Mouse (Mus musculus) embryo, embryonic 9.5 days (tissue): ENCODE results near the gene 1700017B05Rik.

Experiments used
- DNase-seq: peaks from one replicate; pipeline ENCODE4 v3.0.0-alpha.2; 2017; ENCODE audit errors: extremely low spot score

The 1700017B05Rik gene

DNA sequence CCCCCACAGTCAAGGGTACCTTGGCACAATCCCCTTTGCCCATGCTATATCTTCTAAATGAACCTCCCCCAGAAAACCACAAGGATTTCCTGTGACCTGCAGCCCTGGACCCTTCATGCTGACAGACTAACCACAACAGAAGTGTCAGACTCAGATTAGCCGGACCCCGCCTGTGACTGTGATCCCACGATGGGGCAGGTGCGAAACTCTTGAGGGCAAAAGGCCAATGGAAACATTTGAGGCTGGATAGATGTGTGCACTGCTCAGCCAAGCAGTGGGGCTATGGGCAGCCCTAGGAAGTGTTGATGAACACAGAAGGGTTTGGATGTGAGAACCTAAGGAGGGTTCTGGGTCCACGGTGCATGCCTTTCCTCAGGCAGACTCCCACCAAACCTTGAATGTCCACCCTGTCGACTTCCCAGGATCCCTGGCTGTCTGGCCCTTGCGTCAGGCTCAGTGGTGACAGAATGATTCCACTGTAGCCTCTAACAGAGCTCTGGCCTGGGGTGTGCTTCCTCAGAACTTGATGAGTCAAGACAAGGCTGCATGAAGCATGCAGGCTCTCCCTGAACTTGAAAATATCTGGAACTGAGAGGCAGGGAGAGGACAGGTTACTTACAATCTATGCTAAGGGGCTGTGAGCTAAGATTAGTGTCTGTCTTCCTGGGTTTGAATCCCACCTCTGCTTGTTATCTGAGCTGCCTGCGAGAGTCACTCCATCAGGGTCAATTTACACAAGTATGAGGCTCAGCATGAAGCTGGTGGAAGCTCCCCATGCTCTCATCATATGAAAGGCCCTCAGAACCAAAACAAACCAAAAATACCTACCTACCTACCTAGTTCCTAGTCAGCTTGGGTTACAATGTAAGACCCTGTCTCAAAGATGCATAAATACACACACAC, 10.7 kb upstream of the 1700017B05Rik start:
- DNase-seq: no peak

DNA sequence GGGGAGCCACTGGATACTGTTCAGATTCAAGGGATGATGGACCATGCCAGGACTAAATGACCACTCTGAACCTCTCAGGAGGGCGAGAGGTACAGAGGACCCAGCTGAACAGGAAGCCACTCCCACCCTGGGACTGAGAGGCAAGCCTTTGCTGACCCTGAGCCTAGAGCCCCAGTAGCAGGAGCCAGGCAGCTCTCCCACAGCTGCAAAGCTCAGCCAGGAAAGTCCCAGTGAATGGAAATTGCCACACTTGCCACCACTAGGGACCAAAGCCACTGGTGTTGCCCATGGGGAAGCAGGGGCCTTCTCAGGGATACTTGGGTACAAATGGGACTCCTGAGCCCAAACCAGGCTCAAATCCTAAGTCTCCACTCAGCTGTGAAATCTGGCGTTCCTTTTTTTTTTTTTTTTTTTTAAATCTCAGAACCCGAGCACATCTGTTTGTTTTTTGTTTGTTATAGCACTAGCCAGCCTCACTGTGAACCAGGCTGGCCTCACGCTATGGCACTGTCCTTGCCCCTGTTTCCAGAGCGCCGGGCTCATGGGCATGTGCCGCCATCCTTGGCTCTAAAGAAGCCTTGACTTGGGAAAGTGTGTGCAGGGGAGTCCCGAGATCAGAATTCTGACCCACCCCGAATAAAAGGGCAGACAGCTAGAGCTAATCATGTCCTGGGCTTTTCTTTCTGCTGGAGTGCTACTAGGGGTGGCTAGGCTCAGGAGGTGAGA, 9.6 kb upstream of the 1700017B05Rik start:
- no peak for DNase-seq

- no peak for DNase-seq
Measured at GRCm38 (mm10) chr9:57271081-57271480, 8.7 kb upstream of the 1700017B05Rik start.

DNA sequence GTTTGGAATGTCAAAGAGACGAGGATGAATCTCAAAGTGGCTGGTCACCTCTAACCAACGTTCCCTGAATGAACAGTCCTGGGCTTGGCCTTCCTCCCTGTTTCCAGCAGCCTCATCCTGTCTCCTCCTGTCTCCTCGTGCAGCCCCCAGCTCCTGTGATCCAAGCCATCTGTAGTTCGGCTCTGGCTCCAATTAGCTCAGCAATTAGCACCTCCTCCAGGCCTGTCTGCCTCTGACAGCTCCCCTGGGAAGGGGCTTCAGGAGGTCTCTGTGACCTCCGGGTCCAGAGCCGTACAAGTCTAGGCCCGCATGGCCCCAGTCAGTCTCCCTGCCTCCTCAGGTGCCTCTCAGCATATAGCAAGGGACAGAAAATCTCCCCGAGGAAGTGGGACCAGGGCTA, 8.0 kb upstream of the 1700017B05Rik start:
- DNase-seq: peak; percentile 48

GRCm38 (mm10) chr9:57269384-57269783, 7.0 kb upstream of the 1700017B05Rik start:
- DNase-seq: no peak

GRCm38 (mm10) chr9:57268575-57268974, 6.2 kb upstream of the 1700017B05Rik start:
- no peak for DNase-seq

DNA sequence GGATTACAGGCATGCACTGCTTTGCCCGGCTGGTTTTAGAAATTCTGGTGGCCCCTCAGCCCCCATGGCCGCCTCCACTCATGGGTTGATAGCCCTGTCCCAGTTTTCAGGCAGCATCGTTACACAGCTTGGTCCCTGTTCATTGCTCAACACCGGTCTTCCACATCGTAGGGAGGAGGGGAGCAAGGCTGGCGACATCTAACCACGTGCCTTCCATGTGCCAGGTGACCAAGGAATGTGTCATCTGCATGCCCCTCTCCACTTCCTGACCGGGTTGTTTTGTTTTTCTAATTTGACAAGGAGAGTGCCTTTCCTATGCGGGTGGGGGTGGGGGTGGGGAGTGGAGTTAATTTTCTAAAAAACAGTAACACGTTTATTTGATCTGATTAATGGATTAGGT, 5.7 kb upstream of the 1700017B05Rik start:
- DNase-seq: no peak

- DNase-seq: peak; percentile 50
Measured at GRCm38 (mm10) chr9:57267421-57267820, 5.0 kb upstream of the 1700017B05Rik start.

DNA sequence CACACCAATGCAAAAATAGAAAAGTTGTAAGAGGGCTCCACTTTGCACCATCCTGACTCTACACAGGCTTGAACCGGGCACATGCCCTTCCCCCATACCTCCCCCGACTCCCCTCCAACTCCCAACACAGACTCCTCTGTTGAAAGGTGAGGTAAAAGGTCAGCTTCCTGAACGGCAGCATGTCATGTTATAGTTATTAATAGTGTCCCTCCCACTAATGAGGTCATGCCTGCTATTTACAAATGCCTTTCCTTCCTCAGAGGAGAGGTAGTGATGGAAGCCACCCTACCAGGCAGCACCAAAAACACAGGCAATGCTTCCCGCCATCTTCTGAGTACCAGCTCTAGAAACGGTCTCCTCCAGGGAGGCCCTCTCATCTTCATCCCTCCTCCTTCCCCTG, 2.7 kb upstream of the 1700017B05Rik start:
- no peak for DNase-seq

DNA sequence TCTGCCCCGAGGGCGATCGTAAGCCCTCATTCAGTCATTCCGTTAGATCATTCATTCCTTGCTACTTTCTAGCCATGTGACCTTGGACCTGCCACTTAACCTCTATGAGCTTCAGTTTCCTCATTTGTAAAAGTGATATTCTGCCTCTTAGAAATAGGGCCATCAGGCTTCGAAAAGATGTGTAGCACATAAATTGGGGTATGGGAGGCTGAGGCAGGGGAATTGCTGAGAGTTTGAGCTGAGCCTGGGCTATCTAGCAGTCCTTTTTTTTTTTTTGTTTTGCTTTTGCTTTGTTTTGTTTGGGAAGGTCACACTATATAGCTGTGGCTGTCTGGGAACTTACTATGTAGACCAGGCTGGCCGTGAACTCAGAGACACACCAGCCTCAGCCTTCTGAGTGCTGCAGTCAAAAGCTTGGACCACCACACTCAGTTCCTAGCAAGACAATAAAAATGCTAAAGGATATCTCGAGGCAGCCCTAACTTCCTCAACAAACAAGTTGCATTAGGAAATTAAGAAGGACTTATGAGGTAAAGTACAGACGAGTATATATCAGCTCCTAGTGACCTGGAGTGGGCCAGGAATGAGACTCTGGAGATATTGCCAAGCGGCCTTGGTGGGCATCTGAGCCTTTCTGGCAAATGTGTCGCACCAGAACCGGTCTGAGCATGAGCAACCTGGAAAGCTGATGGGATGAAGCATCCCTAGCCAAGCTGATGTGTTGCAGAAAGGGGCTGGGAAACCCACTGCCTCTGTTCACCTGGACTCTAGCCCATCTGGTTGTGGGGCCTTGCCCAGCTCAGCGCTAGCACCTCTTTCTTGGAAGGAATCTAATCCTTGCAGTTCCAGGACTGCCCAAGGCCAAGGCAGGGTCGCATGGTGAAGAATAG, 628 bp upstream of the 1700017B05Rik start:
- no peak for DNase-seq

GRCm38 (mm10) chr9:57261516-57261912, 898 bp downstream of the 1700017B05Rik start:
- DNase-seq: no peak

DNA sequence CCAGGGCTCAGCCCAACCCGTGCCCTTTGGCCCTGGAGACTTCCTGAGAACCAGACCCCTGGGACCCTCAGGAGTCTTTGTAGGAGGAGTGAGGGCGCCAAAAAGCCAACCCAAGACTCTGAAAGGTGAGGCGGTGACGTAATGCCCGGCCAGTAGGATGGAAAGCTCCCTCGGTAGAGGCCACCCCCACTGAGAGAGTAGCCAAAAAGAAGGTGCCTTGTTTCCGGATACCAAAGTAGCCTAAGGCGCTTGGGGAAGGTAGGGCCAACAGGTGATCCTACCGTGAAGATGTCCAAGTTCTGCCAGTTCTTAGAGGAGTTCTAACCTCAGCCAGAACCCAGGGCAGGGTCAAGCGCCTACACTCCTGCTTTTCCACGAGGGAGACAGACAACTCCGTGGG, 1.5 kb downstream of the 1700017B05Rik start:
- no peak for DNase-seq

- DNase-seq: peak; percentile 87
Measured at GRCm38 (mm10) chr9:57259736-57260135, 2.7 kb downstream of the 1700017B05Rik start.

- no peak for DNase-seq
Measured at GRCm38 (mm10) chr9:57257627-57258026, 4.8 kb downstream of the 1700017B05Rik start.

DNA sequence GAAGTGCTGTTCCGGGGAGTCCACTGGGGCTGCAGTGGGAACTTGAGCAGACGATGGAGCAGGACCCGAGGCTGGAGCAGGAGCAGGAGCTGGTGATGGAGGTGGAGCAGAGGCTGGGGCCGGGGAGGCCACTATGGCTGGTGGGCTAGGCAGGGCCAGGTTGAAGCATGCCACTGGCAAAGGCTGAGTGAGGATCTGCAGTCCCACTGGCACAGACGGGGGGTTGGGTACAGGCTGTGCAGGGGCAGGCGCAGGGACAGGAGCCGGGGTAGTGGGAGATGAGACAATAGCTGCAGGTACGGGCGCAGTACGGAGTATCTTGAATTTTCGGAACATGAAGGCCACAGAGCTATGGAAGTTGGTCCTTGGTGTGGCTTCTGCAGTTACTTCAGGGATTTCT, 5.6 kb downstream of the 1700017B05Rik start:
- no peak for DNase-seq

GRCm38 (mm10) chr9:57256309-57256708, 6.1 kb downstream of the 1700017B05Rik start:
- no peak for DNase-seq

- no peak for DNase-seq
Measured at GRCm38 (mm10) chr9:57254823-57255495, 7.5 kb downstream of the 1700017B05Rik start.

GRCm38 (mm10) chr9:57254061-57254460, 8.4 kb downstream of the 1700017B05Rik start:
- DNase-seq: no peak

DNA sequence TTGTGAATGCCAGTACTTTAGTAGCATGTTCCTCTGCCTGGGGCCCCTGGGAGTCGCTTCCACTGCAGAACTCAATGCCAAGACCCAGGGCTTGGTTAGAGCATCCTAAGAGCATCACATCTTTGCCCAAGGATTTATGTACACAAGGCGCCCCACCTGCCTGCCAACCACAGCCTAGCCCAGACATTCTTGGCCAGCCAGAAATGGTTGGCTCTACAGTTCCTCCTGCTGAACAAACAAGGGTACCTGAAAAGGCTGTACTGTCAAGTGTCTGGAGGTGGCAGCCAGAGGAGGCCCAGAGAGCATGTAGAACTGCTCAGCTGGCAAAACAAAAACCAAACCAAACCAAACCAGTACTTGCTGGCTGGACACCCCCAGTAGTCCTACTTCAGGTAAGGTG, 11.3 kb downstream of the 1700017B05Rik start:
- no peak for DNase-seq

DNA sequence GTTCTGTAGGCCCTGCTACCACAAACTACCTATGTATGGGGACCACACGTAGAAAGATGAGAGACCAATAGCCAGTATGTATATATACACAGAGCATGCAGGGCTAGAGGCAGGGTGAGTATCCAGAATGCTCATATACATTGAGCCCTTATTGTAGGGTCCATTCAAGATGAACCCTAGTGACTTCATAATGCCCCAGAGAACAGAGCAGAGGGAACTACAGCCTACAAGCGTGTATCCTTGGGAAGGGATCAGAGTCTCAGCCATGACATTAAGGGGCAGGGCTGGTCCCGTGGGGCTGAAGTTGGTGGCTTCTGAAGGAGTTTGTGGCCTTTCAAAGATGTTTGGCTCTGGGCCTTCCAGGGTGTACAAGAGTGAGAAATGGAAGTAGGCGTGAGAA, 12.4 kb downstream of the 1700017B05Rik start:
- DNase-seq: no peak
